Mouse (Mus musculus) liver, adult 2 months (tissue): ENCODE results near the gene Tmod1.

ENCODE experiments used
- CTCF ChIP-seq: fragments of 200-500 bp; IDR thresholded peaks from 2 replicates; pipeline ENCODE4 v1.5.1; 2011; ENCODE audit warnings: low read depth, low read length, control low read depth
- POLR2A ChIP-seq: fragments of 200-500 bp; IDR thresholded peaks from 2 replicates; pipeline ENCODE4 v1.6.1; 2011; ENCODE audit warnings: low read length, control low read depth; ENCODE audit not compliant: insufficient read depth; ENCODE audit errors: extremely low read depth

DNA sequence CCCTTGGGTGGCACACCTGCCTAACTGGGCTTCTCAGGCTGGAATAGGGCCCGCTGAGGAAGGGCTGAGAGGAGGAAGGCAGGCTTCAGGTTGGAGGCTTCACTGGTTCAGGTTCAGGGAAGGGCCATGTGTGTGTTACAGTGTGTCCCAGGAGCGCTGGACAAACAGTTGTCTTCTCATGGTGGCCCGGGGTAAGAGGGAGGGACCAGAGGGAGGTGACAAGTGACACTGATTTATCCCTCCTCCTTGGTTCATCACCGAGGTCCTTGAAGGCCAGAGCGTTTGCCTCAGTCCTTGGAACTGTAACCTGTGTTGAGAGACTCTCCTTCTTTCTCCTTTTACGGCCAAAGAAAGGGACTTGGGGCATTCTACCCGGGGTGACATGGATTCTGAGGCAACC is 61.8 kb downstream of the Tmod1 start:
- TF ChIP-seq POLR2A, result no peak
- TF ChIP-seq CTCF, result no peak
